Mouse (Mus musculus): ENCODE results near the gene Ccnd3. TPM values are rescaled to one million over a fixed set of nuclear protein-coding genes. Genes with fewer than 3 reads are reported as not detected.
A peak's percentile ranks its signal among the peaks of the same experiment; 100 is the strongest.

The Ccnd3 gene
- polyA plus RNA-seq (2015; fragmentation: Nextera tagmentation; extraction: Ambion mirVana): 1,113 and 1,146 TPM in 2 replicates

- DNase-seq (ENCODE audit: low spot score): peak; percentile 86
Measured at GRCm38 (mm10) chr17:47504941-47505346, at the start of gene Ccnd3. Ccnd3 (plus strand) TSS chr17:47505051.

- no peak for DNase-seq (ENCODE audit: low spot score)
Measured at GRCm38 (mm10) chr17:47458310-47458709, 46.5 kb upstream of the Ccnd3 start.

- no peak for DNase-seq (ENCODE audit: low spot score)
Measured at GRCm38 (mm10) chr17:47458936-47459335, 45.9 kb upstream of the Ccnd3 start.

- DNase-seq (ENCODE audit: low spot score): no peak
Measured at GRCm38 (mm10) chr17:47459341-47459919, 45.4 kb upstream of the Ccnd3 start.

- DNase-seq (ENCODE audit: low spot score): no peak
Measured at GRCm38 (mm10) chr17:47461688-47462087, 43.2 kb upstream of the Ccnd3 start.

GRCm38 (mm10) chr17:47462209-47462608, 42.6 kb upstream of the Ccnd3 start:
- DNase-seq (ENCODE audit: low spot score): no peak

GRCm38 (mm10) chr17:47462728-47463388, 42.0 kb upstream of the Ccnd3 start:
- peak; percentile 52 for DNase-seq (ENCODE audit: low spot score)

- DNase-seq (ENCODE audit: low spot score): no peak
Measured at GRCm38 (mm10) chr17:47464248-47464965, 40.4 kb upstream of the Ccnd3 start.

- no peak for DNase-seq (ENCODE audit: low spot score)
Measured at GRCm38 (mm10) chr17:47465016-47465415, 39.8 kb upstream of the Ccnd3 start.

- DNase-seq (ENCODE audit: low spot score): no peak
Measured at GRCm38 (mm10) chr17:47466284-47466683, 38.6 kb upstream of the Ccnd3 start.

GRCm38 (mm10) chr17:47467659-47468058, 37.2 kb upstream of the Ccnd3 start:
- DNase-seq (ENCODE audit: low spot score): no peak

- no peak for DNase-seq (ENCODE audit: low spot score)
Measured at GRCm38 (mm10) chr17:47468063-47468462, 36.8 kb upstream of the Ccnd3 start.

GRCm38 (mm10) chr17:47468466-47468865, 36.4 kb upstream of the Ccnd3 start:
- peak; percentile 31 for DNase-seq (ENCODE audit: low spot score)

- DNase-seq (ENCODE audit: low spot score): no peak
Measured at GRCm38 (mm10) chr17:47469642-47470041, 35.2 kb upstream of the Ccnd3 start.

GRCm38 (mm10) chr17:47470121-47470520, 34.7 kb upstream of the Ccnd3 start:
- no peak for DNase-seq (ENCODE audit: low spot score)

- no peak for DNase-seq (ENCODE audit: low spot score)
Measured at GRCm38 (mm10) chr17:47470686-47471085, 34.2 kb upstream of the Ccnd3 start.

GRCm38 (mm10) chr17:47472435-47473350, 32.2 kb upstream of the Ccnd3 start:
- DNase-seq (ENCODE audit: low spot score): no peak

GRCm38 (mm10) chr17:47473434-47473974, 31.3 kb upstream of the Ccnd3 start:
- peak; percentile 70 for DNase-seq (ENCODE audit: low spot score)

- DNase-seq (ENCODE audit: low spot score): no peak
Measured at GRCm38 (mm10) chr17:47474250-47474649, 30.6 kb upstream of the Ccnd3 start.

- DNase-seq (ENCODE audit: low spot score): no peak
Measured at GRCm38 (mm10) chr17:47475181-47475580, 29.7 kb upstream of the Ccnd3 start.

GRCm38 (mm10) chr17:47475714-47476113, 29.1 kb upstream of the Ccnd3 start:
- DNase-seq (ENCODE audit: low spot score): peak; percentile 37
